Mouse (Mus musculus) macrophage (primary cell): Measurements from ENCODE around the gene Mob3b. TPM values are rescaled to one million over a fixed set of nuclear protein-coding genes. Genes with fewer than 3 reads are reported as not detected.

Experiments
- H3K27ac ChIP-seq: fragments of 350-480 bp; formaldehyde crosslinking; 2 replicates; pipeline ENCODE4 v1.9.0; 2021
- H3K36me3 ChIP-seq: fragments of 350-480 bp; formaldehyde crosslinking; 2 replicates; pipeline ENCODE4 v1.9.0; 2021; ENCODE audit errors: inconsistent target
- H3K4me3 ChIP-seq: fragments of 350-480 bp; formaldehyde crosslinking; 2 replicates; pipeline ENCODE4 v1.9.0; 2021; ENCODE audit errors: inconsistent target
- H3K79me2 ChIP-seq: fragments of 350-480 bp; formaldehyde crosslinking; 2 replicates; pipeline ENCODE4 v1.9.0; 2021; ENCODE audit errors: inconsistent target
- WGBS: methylation state at CpG from one replicate; pipeline ENCODE4 v1.1.7; 2026; ENCODE audit warnings: inconsistent platforms; ENCODE audit not compliant: missing documents; 5-methylcytosine and 5-hydroxymethylcytosine counted together
- polyA plus RNA-seq: library from polyadenylated mRNA; stranded (reverse); fragments of 250-400 nt; gene quantifications from 3 replicates; pipeline ENCODE4 v1.2.4, GENCODE M21; 2018; ENCODE audit warnings: inconsistent platforms

Gene Mob3b
- polyA plus RNA-seq, 1 experiment from 2014 or later = 1.3 TPM

DNA sequence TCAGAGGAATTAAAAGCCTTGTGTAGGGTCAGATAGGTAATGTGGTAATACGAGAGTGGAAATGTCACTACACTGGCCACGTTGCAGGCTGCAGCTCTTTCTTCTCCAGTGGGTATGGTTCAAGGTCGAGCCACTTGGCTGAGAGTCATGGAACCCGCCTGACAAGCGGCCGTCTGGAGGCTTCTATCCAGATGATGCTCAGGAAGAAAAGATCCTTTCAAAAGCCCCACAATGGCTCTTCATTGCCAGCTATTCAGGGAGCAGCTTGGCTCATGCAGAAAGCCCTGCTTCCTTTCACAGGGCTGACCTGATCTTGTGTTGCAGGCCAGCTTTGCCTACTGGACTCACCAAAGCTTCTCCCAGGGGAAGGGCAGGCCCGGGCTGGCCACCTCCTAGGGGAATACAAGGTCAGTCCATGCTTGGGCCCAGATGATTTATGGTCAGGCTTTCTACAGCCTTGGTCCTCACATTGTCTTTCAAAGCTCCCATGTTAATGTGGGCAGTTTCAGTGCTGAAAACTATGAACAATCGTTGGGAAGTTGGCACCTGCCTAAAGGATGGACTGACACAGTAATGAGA, 176.7 kb downstream of the Mob3b start:
- no peaks in the 10 kb centered on the region for H3K36me3 ChIP-seq
- no peaks in the 10 kb centered on the region for H3K79me2 ChIP-seq
- no peak overlapping the region for H3K4me3 ChIP-seq
- H3K27ac ChIP-seq = no peak overlapping the region
- 94% methylated on average over 8 of the region's 8 CpGs for WGBS

DNA sequence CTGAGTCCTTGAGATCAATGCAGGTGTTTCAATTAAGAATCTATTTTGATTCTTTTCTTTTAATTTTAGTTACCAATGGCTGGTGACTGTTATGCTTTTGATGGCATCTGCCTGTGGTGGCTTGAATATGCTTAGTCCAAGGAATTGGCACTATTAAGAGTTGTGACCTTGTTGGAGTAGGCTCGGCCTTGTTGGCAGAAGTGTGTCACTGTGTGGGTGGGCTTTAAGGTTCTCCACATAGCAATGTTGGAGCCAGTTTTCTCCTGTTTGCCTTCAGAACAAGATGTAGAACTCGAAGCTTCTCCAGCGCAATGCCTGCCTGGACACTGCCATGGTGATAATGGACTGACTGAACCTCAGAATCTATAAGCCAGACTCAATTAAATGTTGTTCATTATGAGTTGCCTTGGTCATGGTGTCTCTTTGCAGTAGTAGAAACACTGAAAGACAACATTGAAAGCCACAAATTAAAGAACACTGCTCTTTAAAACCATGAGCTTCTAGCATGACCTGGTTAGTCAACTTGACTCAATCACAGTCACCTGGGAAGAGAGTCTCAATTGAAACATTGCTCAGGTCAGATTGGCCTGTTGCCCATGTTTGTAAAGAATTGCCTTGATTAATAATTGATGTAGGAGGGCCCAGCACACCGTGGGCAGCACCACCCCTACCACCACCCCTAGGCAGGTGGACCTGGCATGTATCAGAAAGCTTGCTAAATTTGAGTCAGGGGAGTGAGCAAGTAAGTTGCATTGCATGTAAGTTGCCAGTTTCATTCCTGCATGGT, 180.2 kb downstream of the Mob3b start:
- WGBS = 96% methylated on average over 4 of the region's 4 CpGs
- H3K27ac ChIP-seq = no peak overlapping the region
- no peaks in the 10 kb centered on the region for H3K36me3 ChIP-seq
- no peaks in the 10 kb centered on the region for H3K79me2 ChIP-seq
- no peak overlapping the region for H3K4me3 ChIP-seq

DNA sequence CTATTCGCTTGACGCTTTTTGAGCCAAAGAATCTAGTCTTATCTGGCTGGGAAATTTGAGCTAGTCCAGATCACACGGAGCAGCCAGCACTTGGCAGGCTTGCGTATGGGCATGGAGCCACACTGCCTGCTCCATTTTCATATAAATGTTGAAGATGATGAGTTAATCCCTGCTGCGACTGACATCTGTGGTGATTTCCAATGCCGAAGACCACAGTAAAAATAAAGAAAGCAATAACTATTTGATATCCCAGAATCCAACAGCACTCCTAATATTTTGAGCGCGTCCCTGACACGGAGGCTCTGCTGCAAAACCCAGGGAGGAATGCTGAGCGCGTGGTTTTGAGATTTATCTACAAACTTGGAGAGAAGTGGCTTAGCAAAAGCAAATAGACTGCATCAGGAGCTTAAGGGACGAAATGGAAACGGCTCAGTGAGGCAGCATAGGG, 180.9 kb downstream of the Mob3b start:
- H3K27ac ChIP-seq = no peak overlapping the region
- H3K4me3 ChIP-seq = no peak overlapping the region
- WGBS = 96% methylated on average over 13 of the region's 13 CpGs
- H3K36me3 ChIP-seq = no peaks in the 10 kb centered on the region
- no peaks in the 10 kb centered on the region for H3K79me2 ChIP-seq

GRCm38 (mm10) chr4:34974795-34975194, 182.5 kb downstream of the Mob3b start:
- Histone ChIP-seq H3K27ac (no peak overlapping the region), H3K4me3 (no peak overlapping the region), H3K79me2 (no peaks in the 10 kb centered on the region), H3K36me3 (no peaks in the 10 kb centered on the region)
- 95% methylated on average over 5 of the region's 5 CpGs for WGBS

GRCm38 (mm10) chr4:34967541-34967940, 189.7 kb downstream of the Mob3b start:
- H3K36me3 ChIP-seq = no peaks in the 10 kb centered on the region
- WGBS = 77% methylated on average over 6 of the region's 6 CpGs
- H3K4me3 ChIP-seq = no peak overlapping the region
- H3K27ac ChIP-seq = no peak overlapping the region
- H3K79me2 ChIP-seq = no peaks in the 10 kb centered on the region

- Histone ChIP-seq H3K4me3 (no peak overlapping the region), H3K79me2 (no peaks in the 10 kb centered on the region), H3K27ac (no peak overlapping the region), H3K36me3 (no peaks in the 10 kb centered on the region)
- 83% methylated on average over 8 of the region's 8 CpGs for WGBS
Observed at GRCm38 (mm10) chr4:34966336-34966957, 190.8 kb downstream of the Mob3b start.

DNA sequence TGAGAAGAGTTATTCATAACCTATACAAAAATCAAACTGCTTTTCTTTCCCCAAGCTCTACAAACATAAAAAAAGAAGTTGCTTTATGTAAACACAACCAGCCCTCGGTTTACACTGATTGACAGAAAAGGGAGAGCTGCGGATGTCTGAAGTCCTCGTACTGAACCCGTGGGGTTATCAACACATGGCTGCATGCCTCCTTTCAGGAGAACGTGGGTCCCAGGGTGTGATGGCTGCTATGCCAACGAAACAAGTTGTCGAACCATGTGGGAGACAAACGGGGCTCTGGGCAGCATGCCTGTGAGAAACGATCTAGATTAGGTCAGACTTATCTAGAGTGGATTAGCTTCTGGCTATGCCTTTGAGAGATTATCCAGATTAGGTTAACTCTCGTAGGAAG, 192.4 kb downstream of the Mob3b start:
- 82% methylated on average over 10 of the region's 10 CpGs for WGBS

DNA sequence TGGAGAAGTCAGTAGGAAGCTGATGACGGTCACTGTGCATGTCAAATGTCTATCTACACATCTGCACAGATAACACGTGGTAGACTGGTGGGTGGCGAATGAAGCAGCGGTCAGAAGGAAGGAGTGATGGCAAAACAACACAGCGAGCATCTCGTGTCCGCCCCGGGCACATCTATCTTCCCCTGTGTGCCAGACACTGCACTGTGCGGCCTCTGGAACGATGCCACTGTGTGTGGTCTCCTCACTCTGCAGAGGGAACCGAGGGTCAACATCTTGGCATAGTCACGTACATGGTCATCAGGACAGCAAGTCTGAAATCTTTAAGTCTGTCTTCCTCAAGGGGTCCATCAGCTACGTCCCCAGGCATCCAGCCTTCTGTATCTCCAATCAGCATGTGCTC, 193.3 kb downstream of the Mob3b start:
- Histone ChIP-seq H3K79me2 (no peaks in the 10 kb centered on the region), H3K27ac (no peak overlapping the region), H3K4me3 (no peak overlapping the region), H3K36me3 (no peaks in the 10 kb centered on the region)
- WGBS = 90% methylated on average over 13 of the region's 13 CpGs

More for the DNA sequence above, 192.4 kb downstream of the Mob3b start:
- no peak overlapping the region for H3K27ac ChIP-seq
- H3K36me3 ChIP-seq = no peaks in the 10 kb centered on the region
- no peaks in the 10 kb centered on the region for H3K79me2 ChIP-seq
- no peak overlapping the region for H3K4me3 ChIP-seq

DNA sequence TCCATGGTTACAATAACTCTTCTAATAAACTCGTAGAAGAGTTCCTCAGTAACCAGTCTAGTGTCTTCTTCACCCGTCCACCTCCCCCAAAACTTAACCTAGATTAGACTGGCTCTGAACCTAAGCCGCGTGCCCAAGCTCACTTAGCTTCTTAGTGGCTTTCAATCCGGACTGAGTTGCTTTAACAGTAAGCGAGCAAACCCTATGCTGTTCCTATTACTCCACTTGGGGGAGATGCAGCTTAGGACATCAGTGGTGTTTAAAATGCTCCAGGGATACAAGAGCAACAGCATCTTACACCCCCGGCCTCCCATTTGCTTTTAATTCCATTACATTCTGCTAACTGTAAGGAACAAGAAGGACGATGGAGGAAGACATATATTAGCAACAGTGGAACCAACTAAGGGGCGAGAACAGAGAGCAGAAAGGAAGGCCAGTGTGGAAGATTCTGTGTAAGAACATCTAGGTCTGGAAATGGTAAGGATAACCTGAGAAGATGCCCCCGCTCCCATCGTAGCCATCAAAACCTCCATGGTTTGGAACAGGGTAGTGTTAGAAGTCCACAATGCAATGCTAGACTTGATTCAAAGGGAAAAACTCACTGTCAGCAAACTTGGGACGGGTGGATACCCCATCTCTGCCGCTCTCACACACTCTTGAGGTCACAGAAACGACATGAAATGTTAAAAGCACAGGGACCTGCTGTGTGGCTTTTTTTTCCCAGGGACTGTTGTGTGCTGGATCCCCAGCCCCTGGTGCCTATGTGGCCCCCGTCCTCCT, 196.3 kb downstream of the Mob3b start:
- WGBS = 88% methylated on average over 15 of the region's 15 CpGs
- Histone ChIP-seq H3K79me2 (no peaks in the 10 kb centered on the region), H3K27ac (no peak overlapping the region), H3K4me3 (no peak overlapping the region), H3K36me3 (no peaks in the 10 kb centered on the region)

- no peaks in the 10 kb centered on the region for H3K36me3 ChIP-seq
- no peaks in the 10 kb centered on the region for H3K79me2 ChIP-seq
- WGBS = 56% methylated on average over 6 of the region's 6 CpGs
- no peak overlapping the region for H3K4me3 ChIP-seq
- H3K27ac ChIP-seq = no peak overlapping the region
Observed at GRCm38 (mm10) chr4:34959477-34959876, 197.8 kb downstream of the Mob3b start.

GRCm38 (mm10) chr4:34958155-34959028, 198.9 kb downstream of the Mob3b start:
- H3K4me3 ChIP-seq = no peak overlapping the region
- no peak overlapping the region for H3K27ac ChIP-seq
- 58% methylated on average over 10 of the region's 12 CpGs for WGBS
- H3K36me3 ChIP-seq = no peaks in the 10 kb centered on the region
- no peaks in the 10 kb centered on the region for H3K79me2 ChIP-seq

GRCm38 (mm10) chr4:34953716-34954115, 203.6 kb downstream of the Mob3b start:
- H3K79me2 ChIP-seq = no peaks in the 10 kb centered on the region
- 90% methylated on average over 9 of the region's 10 CpGs for WGBS
- H3K36me3 ChIP-seq = no peaks in the 10 kb centered on the region
- H3K4me3 ChIP-seq = no peak overlapping the region
- H3K27ac ChIP-seq = no peak overlapping the region

- Histone ChIP-seq H3K27ac (no peak overlapping the region), H3K79me2 (no peaks in the 10 kb centered on the region), H3K4me3 (no peak overlapping the region), H3K36me3 (no peaks in the 10 kb centered on the region)
Observed at GRCm38 (mm10) chr4:34947181-34947580, 210.1 kb downstream of the Mob3b start.

GRCm38 (mm10) chr4:34941046-34941445, 216.2 kb downstream of the Mob3b start:
- Histone ChIP-seq H3K27ac (no peak overlapping the region), H3K36me3 (no peaks in the 10 kb centered on the region), H3K4me3 (no peak overlapping the region), H3K79me2 (no peaks in the 10 kb centered on the region)
- WGBS = 94% methylated on average over 24 of the region's 25 CpGs
